Mouse (Mus musculus) urinary bladder, postnatal 10 days (tissue): ENCODE measurements around the gene Rnf144a.
"Not testable (repeated sequence)": the region's sequence is repeated elsewhere in the genome, so short reads cannot be mapped to it uniquely, and the experiment has no call there.

ENCODE experiments used
- DNase-seq: peaks from one replicate; pipeline ENCODE4 v3.0.0; 2022; ENCODE audit warnings: low spot score

The Rnf144a gene

GRCm38 (mm10) chr12:26415104-26415771 is at the start of gene Rnf144a:
Rnf144a (minus strand) TSS chr12:26415254.
- peak; percentile 65 for DNase-seq

GRCm38 (mm10) chr12:26460091-26460490 is 45.0 kb upstream of the Rnf144a start:
- DNase-seq, result no peak

- DNase-seq, result no peak
Measured at GRCm38 (mm10) chr12:26456028-26456698, 41.1 kb upstream of the Rnf144a start, which contains the start of gene Rsad2. Rsad2 (minus strand) TSS chr12:26456452.

- no peak for DNase-seq
Measured at GRCm38 (mm10) chr12:26454682-26455081, 39.6 kb upstream of the Rnf144a start.

- DNase-seq, result no peak
Measured at GRCm38 (mm10) chr12:26452951-26453350, 37.9 kb upstream of the Rnf144a start.

GRCm38 (mm10) chr12:26451150-26451549 is 36.1 kb upstream of the Rnf144a start:
- no peak for DNase-seq

GRCm38 (mm10) chr12:26449483-26449882 is 34.4 kb upstream of the Rnf144a start:
- DNase-seq, result no peak

- no peak for DNase-seq
Measured at GRCm38 (mm10) chr12:26446377-26447045, 31.5 kb upstream of the Rnf144a start.

GRCm38 (mm10) chr12:26444511-26444910 is 29.5 kb upstream of the Rnf144a start:
- no peak for DNase-seq

- DNase-seq, result peak; percentile 26
Measured at GRCm38 (mm10) chr12:26444054-26444453, 29.0 kb upstream of the Rnf144a start.

GRCm38 (mm10) chr12:26439366-26439765 is 24.3 kb upstream of the Rnf144a start:
- no peak for DNase-seq

- DNase-seq, result no peak
Measured at GRCm38 (mm10) chr12:26437950-26438349, 22.9 kb upstream of the Rnf144a start.

- no peak for DNase-seq
Measured at GRCm38 (mm10) chr12:26436334-26436733, 21.3 kb upstream of the Rnf144a start.

GRCm38 (mm10) chr12:26428771-26429170 is 13.7 kb upstream of the Rnf144a start:
- DNase-seq, result not testable (repeated sequence)

GRCm38 (mm10) chr12:26424841-26425240 is 9.8 kb upstream of the Rnf144a start:
- DNase-seq, result no peak

GRCm38 (mm10) chr12:26418322-26418721 is 3.3 kb upstream of the Rnf144a start:
- DNase-seq, result no peak

GRCm38 (mm10) chr12:26416636-26417295 is 1.7 kb upstream of the Rnf144a start:
- no peak for DNase-seq

GRCm38 (mm10) chr12:26414451-26415103 is 477 bp downstream of the Rnf144a start:
- DNase-seq, result no peak

GRCm38 (mm10) chr12:26413961-26414411 is 1.1 kb downstream of the Rnf144a start:
- DNase-seq, result no peak

- DNase-seq, result no peak
Measured at GRCm38 (mm10) chr12:26412802-26413201, 2.3 kb downstream of the Rnf144a start.

GRCm38 (mm10) chr12:26411841-26412450 is 3.1 kb downstream of the Rnf144a start:
- DNase-seq, result no peak
